Mouse (Mus musculus): ENCODE results near the gene Plcg2.

DNA sequence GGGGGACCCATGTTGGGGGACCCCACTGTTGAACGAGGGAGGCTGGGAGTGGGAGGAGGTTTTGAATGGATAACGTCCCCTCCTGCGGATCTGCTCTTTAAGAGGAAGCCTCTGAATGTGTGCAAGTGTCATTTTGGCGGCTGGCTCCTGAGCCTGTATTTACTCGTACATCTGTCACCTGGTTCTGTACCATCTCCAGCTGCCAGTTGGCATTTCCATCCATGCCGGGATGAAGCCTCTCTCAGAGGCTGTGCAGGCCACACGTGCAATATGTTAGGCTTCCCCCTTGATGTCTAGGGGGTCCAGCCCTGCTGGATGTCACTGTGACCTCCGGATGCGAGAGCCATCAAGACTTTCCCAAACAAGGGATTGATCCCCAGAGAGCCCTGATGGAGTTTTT is 129.0 kb downstream of the Plcg2 start:
- TF ChIP-seq CTCF (IDR thresholded peaks at IDR 0.05; ENCODE audit: extremely low read depth, insufficient read depth, low read length) (no peak), POLR2A (IDR thresholded peaks at IDR 0.05; ENCODE audit: extremely low read depth, insufficient read depth, low read length) (no peak)

All from cortical plate, adult 2 months (tissue).